Mouse (Mus musculus) forebrain, embryonic 16.5 days (tissue): ENCODE results near the gene Sh3bgrl3. TPM values are rescaled to one million over a fixed set of nuclear protein-coding genes. Genes with fewer than 3 reads are reported as not detected.
"Not testable (repeated sequence)": the region's sequence is repeated elsewhere in the genome, so short reads cannot be mapped to it uniquely, and the experiment has no call there.

ENCODE experiments used
- ATAC-seq: fragments of 200-750 bp; cut with Nextera tagmentation; 2 replicates; pipeline ENCODE4 v1.8.0; 2017; ENCODE audit warnings: mild to moderate bottlenecking, moderate library complexity
- H3K27ac ChIP-seq: fragments of 300-500 bp; sonication (generic); 2 replicates; pipeline ENCODE4 v1.5.1; 2014; ENCODE audit warnings: low read length, control low read depth
- H3K27me3 ChIP-seq: fragments of 300-500 bp; sonication (generic); replicated peaks from 2 replicates; pipeline ENCODE4 v1.6.1; 2014; ENCODE audit warnings: low read length; ENCODE audit not compliant: control insufficient read depth, insufficient read depth
- H3K36me3 ChIP-seq: fragments of 300-500 bp; sonication (generic); 2 replicates; pipeline ENCODE4 v1.6.1; 2014; ENCODE audit not compliant: control insufficient read depth, insufficient read depth
- H3K4me1 ChIP-seq: fragments of 300-500 bp; sonication (generic); replicated peaks from 2 replicates; pipeline ENCODE4 v1.6.1; 2014; ENCODE audit warnings: low read length; ENCODE audit not compliant: control insufficient read depth, insufficient read depth
- H3K4me2 ChIP-seq: fragments of 300-500 bp; sonication (generic); 2 replicates; pipeline ENCODE4 v1.6.1; 2014; ENCODE audit warnings: mild to moderate bottlenecking, low read length, control low read depth
- H3K4me3 ChIP-seq: fragments of 300-500 bp; sonication (generic); replicated peaks from 2 replicates; pipeline ENCODE4 v1.5.1; 2014; ENCODE audit warnings: mild to moderate bottlenecking, low read length, control low read depth
- H3K9ac ChIP-seq: fragments of 300-500 bp; sonication (generic); replicated peaks from 2 replicates; pipeline ENCODE4 v1.6.1; 2014; ENCODE audit warnings: low read depth, low read length, control low read depth
- H3K9me3 ChIP-seq: fragments of 300-500 bp; sonication (generic); 2 replicates; pipeline ENCODE4 v1.6.1; 2016; ENCODE audit warnings: low read length; ENCODE audit not compliant: control insufficient read depth
- WGBS: fragments of 180-500 bp; shearing (Covaris S2); extraction: QIAGEN DNeasy Blood & Tissue Kit; methylation state at CpG from one replicate; pipeline ENCODE4 v1.1.7; 2014; 5-methylcytosine and 5-hydroxymethylcytosine counted together
- polyA plus RNA-seq: library from polyadenylated mRNA; unstranded; fragments of >200 nt; fragmentation: Nextera tagmentation; extraction: Ambion mirVana; gene quantifications from 2 replicates; pipeline ENCODE4 v1.2.1, GENCODE M21; 2015

Sh3bgrl3 gene
- 321 and 354 TPM in 2 replicates for polyA plus RNA-seq

DNA sequence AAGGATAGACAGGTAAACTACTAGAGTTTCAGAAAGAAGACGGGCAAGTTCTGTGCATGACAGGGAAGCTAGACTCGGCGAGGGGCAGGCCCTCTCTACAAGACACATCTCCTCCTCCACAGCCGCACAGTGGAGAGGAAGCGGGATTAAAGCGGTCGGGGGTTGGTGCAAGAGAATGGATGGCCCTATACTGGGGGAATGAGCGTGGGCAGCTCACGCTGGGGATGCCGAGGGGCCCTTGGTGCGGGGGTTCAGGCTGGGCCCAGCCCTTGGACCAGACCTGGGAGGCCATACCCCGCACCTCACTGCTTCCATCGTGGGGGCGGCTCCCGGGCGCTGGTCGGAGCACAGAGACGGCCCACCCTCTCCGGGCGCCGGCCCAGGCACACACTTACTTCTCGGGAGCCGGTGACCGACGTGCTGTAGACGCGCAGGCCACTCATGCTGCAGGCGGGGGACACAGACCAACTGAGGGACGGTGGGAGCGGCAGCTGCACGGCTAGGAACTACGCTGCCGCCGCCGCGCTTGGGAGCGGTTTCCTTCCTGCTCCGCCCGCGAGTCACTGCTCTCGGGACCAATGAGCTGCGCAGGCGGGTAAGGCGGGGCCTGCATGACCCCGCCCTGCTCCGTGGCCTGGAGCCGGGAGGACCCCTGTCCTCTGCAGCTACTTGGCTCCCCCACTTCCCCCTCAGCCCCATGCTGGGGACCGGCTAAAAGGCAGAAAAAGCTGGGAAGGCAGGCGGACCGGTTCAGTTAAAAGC, at the start of gene Sh3bgrl3:
TSS of gene Sh3bgrl3 (minus strand) at position 569 of the 762 bp plus-strand sequence.
- Histone ChIP-seq H3K27me3 (no peaks in the 10 kb centered on the region), H3K9me3 (no peaks in the 10 kb centered on the region), H3K9ac (peak within 1 kb of the TSS; percentile 87), H3K36me3 (0 out of 2 replicates have a peak, but pooled peaks cover 3% of the 10 kb centered on the region), H3K4me1 (peaks cover 22% of the 10 kb centered on the region), H3K4me2 (peak within 1 kb of the TSS; percentile 56), H3K27ac (peak within 1 kb of the TSS; percentile 62), H3K4me3 (peak within 1 kb of the TSS; percentile 69)
- WGBS: under 1% methylated on average over 50 of the region's 50 CpGs
- ATAC-seq: peak; percentile 97

DNA sequence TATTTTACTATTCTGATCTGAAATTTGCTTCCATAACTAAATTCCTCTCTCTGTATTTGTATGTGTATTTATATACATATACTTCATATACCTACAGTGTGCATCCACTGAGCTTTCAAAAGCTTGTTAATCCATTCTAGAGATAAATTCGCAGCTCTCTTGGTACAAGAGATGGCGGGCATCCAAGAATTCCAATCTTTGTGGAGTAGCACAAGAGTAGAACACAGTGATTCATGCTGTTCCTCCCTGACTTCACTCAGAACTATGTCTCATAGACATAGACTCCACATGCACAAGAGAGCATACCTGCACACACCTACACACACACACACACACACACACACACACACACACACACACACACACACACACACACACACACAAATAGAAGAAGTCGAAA, 43.8 kb upstream of the Sh3bgrl3 start:
- H3K4me1 ChIP-seq: no peaks in the 10 kb centered on the region
- WGBS: 69% methylated on average over 3 of the region's 3 CpGs
- no peak overlapping the region for H3K4me3 ChIP-seq
- no peak overlapping the region for H3K9ac ChIP-seq
- no peaks in the 10 kb centered on the region for H3K27me3 ChIP-seq
- H3K4me2 ChIP-seq: no peak overlapping the region
- H3K36me3 ChIP-seq: no peaks in the 10 kb centered on the region; the same call in 1 of the 2 replicates
- no peaks in the 10 kb centered on the region for H3K9me3 ChIP-seq
- no peak for ATAC-seq
- H3K27ac ChIP-seq: no peak overlapping the region

DNA sequence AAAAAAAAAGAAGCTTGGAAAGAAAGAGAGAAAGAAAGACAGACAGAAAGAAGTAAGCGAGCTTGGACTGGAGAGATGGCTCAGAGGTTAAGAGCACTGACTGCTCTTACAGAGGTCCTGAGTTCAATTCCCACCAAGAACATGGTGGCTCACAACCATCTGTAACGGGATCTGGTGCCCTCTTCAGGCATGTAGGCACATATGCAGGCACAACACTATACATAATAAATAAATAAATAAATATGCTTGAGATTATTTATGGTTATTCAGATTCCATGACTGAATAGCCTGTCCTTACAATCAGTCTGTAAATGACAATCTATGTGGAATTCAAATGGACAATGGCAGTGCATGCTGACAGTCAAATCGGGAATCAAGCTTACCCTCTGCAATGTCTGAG, 38.3 kb upstream of the Sh3bgrl3 start:
- H3K4me3 ChIP-seq: no peak overlapping the region
- H3K4me2 ChIP-seq: no peak overlapping the region
- 94% methylated on average over 3 of the region's 3 CpGs for WGBS
- H3K36me3 ChIP-seq: no peaks in the 10 kb centered on the region
- no peaks in the 10 kb centered on the region for H3K4me1 ChIP-seq
- H3K27me3 ChIP-seq: no peaks in the 10 kb centered on the region
- no peak overlapping the region for H3K27ac ChIP-seq
- ATAC-seq: no peak
- no peaks in the 10 kb centered on the region for H3K9me3 ChIP-seq
- H3K9ac ChIP-seq: no peak overlapping the region

DNA sequence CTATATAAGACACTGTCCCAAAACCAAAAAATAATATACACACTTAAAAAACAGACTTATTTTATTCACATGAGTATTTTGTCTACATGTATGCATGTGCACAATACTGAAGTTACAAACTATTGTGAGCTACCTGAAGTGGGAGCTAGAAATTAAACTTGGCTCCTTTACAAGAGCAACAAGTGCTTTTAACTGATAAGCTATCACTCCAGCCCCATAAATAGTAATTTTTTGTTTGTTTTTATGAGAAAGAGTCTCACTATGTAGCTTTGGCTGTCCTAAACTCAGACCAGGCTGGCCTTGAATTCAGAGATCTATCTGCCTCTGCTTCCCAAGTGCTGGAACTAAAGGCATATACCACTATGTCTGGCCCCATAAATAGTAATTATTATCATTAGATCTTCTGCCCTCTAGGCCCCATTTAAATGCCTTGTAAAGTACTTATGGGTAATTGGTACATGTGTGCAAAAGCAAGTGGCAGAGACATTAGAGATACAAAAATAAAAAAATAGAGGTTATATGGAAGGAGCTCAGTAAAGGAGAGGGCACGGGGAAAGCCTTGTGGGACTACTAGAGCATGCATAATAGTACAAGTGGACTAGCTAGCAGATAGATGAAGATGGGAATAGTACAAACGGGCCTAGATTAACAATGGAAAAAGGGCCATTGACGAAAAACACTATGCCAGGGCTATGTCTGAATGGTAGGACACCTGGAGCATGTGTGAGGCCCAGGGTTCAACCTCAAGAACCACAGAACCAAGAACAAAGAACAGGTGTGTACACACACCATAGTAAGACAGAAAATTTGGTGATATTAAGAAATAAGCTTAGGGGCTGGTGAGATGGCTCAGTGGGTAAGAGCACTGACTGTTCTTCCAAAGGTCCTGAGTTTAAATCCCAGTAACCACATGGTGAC, 37.2 kb upstream of the Sh3bgrl3 start:
- Histone ChIP-seq H3K9me3 (no peaks in the 10 kb centered on the region), H3K9ac (no peak overlapping the region), H3K36me3 (no peaks in the 10 kb centered on the region), H3K27me3 (no peaks in the 10 kb centered on the region), H3K27ac (no peak overlapping the region), H3K4me1 (no peaks in the 10 kb centered on the region), H3K4me3 (no peak overlapping the region), H3K4me2 (no peak overlapping the region)
- 83% methylated on average over 3 of the region's 3 CpGs for WGBS
- ATAC-seq: no peak

DNA sequence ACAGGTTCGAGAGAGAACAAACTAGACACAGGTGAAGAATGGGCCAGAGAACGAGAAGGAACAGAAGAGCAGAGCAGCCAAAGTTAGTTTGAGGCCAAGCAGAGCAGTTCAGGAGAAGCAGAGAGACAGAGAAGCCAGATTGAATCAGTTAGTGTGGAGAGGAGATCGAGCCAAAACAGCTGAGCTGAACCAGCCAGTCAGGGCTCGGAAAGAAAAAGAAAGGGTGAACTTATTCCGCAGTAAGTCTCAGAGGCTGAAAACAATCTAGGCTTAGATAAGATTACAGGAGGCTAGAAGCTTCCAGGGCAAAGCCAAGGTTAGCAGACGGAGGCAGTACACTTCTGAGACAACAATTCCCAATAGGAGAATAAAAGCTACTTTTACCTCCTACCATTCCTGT, 36.4 kb upstream of the Sh3bgrl3 start:
- H3K27me3 ChIP-seq: no peaks in the 10 kb centered on the region
- no peak overlapping the region for H3K27ac ChIP-seq
- H3K9ac ChIP-seq: no peak overlapping the region
- no peaks in the 10 kb centered on the region for H3K36me3 ChIP-seq
- 85% methylated on average over 6 of the region's 6 CpGs for WGBS
- H3K4me1 ChIP-seq: no peaks in the 10 kb centered on the region
- H3K4me2 ChIP-seq: no peak overlapping the region
- no peak overlapping the region for H3K4me3 ChIP-seq
- no peak for ATAC-seq
- no peaks in the 10 kb centered on the region for H3K9me3 ChIP-seq

DNA sequence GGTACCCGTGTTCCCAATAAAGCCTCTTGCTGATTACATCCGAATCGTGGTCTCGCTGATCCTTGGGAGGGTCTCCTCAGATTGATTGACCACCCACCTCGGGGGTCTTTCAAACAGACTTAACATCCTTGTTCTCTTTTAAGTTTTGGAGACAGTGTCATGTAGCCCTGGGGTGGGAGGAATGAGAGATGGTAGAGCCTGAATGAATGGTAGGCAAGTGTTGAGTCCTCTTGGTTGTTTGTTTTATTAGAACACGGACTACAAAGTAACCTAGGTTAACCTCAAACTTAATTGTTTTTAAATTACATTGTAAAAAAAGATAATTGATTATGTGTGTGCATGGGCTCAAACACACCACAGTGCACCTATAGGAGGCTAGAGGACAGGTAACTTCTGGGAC, 36.0 kb upstream of the Sh3bgrl3 start:
- Histone ChIP-seq H3K4me2 (no peak overlapping the region), H3K9me3 (no peaks in the 10 kb centered on the region), H3K4me3 (no peak overlapping the region), H3K9ac (no peak overlapping the region), H3K4me1 (no peaks in the 10 kb centered on the region), H3K27ac (no peak overlapping the region), H3K27me3 (no peaks in the 10 kb centered on the region), H3K36me3 (no peaks in the 10 kb centered on the region)
- WGBS: 94% methylated on average over 4 of the region's 6 CpGs
- no peak for ATAC-seq

DNA sequence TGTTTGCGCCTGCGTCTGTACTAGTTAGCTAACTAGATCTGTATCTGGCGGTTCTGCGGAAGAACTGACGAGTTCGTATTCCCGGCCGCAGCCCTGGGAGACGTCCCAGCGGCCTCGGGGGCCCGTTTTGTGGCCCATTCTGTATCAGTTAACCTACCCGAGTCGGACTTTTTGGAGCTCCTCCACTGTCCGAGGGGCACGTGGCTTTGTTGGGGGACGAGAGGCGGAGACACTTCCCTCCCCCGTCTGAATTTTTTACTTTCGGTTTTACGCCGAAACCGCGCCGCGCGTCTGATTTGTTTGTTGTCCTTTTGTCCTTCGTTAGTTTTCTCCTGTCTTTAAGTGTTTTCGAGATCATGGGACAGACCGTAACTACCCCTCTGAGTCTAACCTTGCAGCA, 31.5 kb upstream of the Sh3bgrl3 start:
- H3K4me1 ChIP-seq, ATAC-seq, H3K27me3 ChIP-seq, H3K36me3 ChIP-seq, H3K9me3 ChIP-seq, H3K27ac ChIP-seq: not testable (repeated sequence)
- 7% methylated on average over 25 of the region's 30 CpGs for WGBS
- Histone ChIP-seq H3K4me2 (peak overlapping the region; percentile 52), H3K9ac (0 out of 2 replicates have a peak overlapping the region, but pooled peaks have one; percentile 37), H3K4me3 (peak overlapping the region; percentile 53)

DNA sequence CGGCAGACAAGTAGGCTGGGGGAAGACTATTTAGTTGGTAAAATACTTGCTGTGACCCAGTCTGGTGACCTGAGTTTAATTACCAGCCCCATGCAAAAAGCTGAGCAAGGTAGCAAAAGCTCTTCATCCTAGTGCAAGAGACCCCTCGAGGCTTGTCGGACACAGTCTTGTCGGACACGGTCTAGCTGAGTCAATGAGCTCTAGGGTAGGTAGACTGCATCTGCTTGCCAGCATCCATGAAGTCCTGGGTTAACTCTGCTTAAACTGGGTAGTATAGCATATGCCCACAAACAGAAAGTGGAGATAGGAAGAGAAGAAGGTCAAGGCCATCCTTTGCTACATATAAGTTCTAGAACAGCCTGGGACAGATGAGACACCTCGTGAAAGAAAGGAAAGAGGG, 30.2 kb upstream of the Sh3bgrl3 start:
- no peak overlapping the region for H3K27ac ChIP-seq
- no peak for ATAC-seq
- no peak overlapping the region for H3K4me3 ChIP-seq
- H3K9ac ChIP-seq: no peak overlapping the region
- H3K4me2 ChIP-seq: no peak overlapping the region
- H3K4me1 ChIP-seq: no peaks in the 10 kb centered on the region
- no peaks in the 10 kb centered on the region for H3K9me3 ChIP-seq
- H3K27me3 ChIP-seq: no peaks in the 10 kb centered on the region
- H3K36me3 ChIP-seq: peaks cover 3% of the 10 kb centered on the region; the same call in 1 of the 2 replicates
- 82% methylated on average over 6 of the region's 6 CpGs for WGBS

DNA sequence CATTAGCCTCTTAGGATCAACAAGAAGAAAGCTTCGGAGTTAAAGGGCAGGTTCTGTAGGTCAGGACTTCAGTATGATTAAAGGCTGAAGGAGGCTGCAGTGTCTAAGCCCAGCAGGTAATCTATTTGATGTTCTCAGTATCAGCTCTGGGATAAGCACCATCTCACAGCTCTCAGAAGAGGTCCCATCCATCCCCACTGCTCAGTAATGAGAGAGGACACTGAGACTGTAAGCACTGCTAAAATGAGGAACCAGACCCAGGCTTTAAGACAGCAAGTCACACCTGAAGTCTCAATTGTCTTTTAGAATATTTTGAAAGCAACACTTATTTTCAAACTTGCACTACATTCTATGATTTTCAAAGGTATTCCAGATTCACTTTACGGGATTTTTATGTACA, 29.0 kb upstream of the Sh3bgrl3 start:
- Histone ChIP-seq H3K4me2 (no peak overlapping the region), H3K4me3 (no peak overlapping the region), H3K27me3 (no peaks in the 10 kb centered on the region), H3K36me3 (peaks cover 5% of the 10 kb centered on the region; the same call in 1 of the 2 replicates), H3K9ac (no peak overlapping the region), H3K27ac (no peak overlapping the region), H3K9me3 (no peaks in the 10 kb centered on the region), H3K4me1 (no peaks in the 10 kb centered on the region)
- no peak for ATAC-seq
- WGBS: 81% methylated on average over 2 of the region's 2 CpGs
